Mouse (Mus musculus) forebrain, embryonic 12.5 days (tissue): ENCODE measurements around the gene Upp2. TPM values are rescaled to one million over a fixed set of nuclear protein-coding genes. Genes with fewer than 3 reads are reported as not detected.

ENCODE experiments used
- ATAC-seq: fragments of 200-750 bp; cut with Nextera tagmentation; 2 replicates; pipeline ENCODE4 v1.8.0; 2017; ENCODE audit warnings: moderate TSS enrichment; ENCODE audit not compliant: low FRiP score
- H3K27ac ChIP-seq: fragments of 300-500 bp; sonication (generic); 2 replicates; pipeline ENCODE4 v1.5.1; 2016; ENCODE audit warnings: mild to moderate bottlenecking
- H3K27me3 ChIP-seq: fragments of 300-500 bp; sonication (generic); 2 replicates; pipeline ENCODE4 v1.6.1; 2016; ENCODE audit warnings: mild to moderate bottlenecking
- H3K36me3 ChIP-seq: fragments of 300-500 bp; sonication (generic); replicated peaks from 2 replicates; pipeline ENCODE4 v1.6.1; 2016; ENCODE audit warnings: mild to moderate bottlenecking
- H3K4me1 ChIP-seq: fragments of 300-500 bp; sonication (generic); 2 replicates; pipeline ENCODE4 v1.6.1; 2016
- H3K4me2 ChIP-seq: fragments of 300-500 bp; sonication (generic); 2 replicates; pipeline ENCODE4 v1.6.1; 2016; ENCODE audit warnings: mild to moderate bottlenecking, moderate library complexity
- H3K4me3 ChIP-seq: fragments of 300-500 bp; sonication (generic); replicated peaks from 2 replicates; pipeline ENCODE4 v1.5.1; 2016; ENCODE audit warnings: mild to moderate bottlenecking
- H3K9ac ChIP-seq: fragments of 300-500 bp; sonication (generic); 2 replicates; pipeline ENCODE4 v1.6.1; 2016; ENCODE audit warnings: mild to moderate bottlenecking
- H3K9me3 ChIP-seq: fragments of 300-500 bp; sonication (generic); 2 replicates; pipeline ENCODE4 v1.6.1; 2016
- WGBS: fragments of 180-500 bp; shearing (Covaris S2); methylation state at CpG from one replicate; pipeline ENCODE4 v1.1.7; 2016; 5-methylcytosine and 5-hydroxymethylcytosine counted together
- polyA plus RNA-seq: library from polyadenylated mRNA; unstranded; fragments of >200 nt; fragmentation: Nextera tagmentation; extraction: Ambion mirVana; gene quantifications from 2 replicates; pipeline ENCODE4 v1.2.1, GENCODE M21; 2016

Upp2 gene
- polyA plus RNA-seq, 1 experiment from 2014 or later, result 7.5 TPM

- no peak overlapping the region for H3K4me3 ChIP-seq
- no peaks in the 10 kb centered on the region for H3K27me3 ChIP-seq
- H3K4me2 ChIP-seq, result no peak overlapping the region
- H3K9ac ChIP-seq, result no peak overlapping the region
- no peaks in the 10 kb centered on the region for H3K36me3 ChIP-seq
- H3K4me1 ChIP-seq, result peaks cover 11% of the 10 kb centered on the region
- no peaks in the 10 kb centered on the region for H3K9me3 ChIP-seq
- no peak overlapping the region for H3K27ac ChIP-seq
- 80% methylated on average over 12 of the region's 12 CpGs for WGBS
- no peak; the same call in 1 of the 2 replicates for ATAC-seq
Observed at GRCm38 (mm10) chr2:58665081-58665814, 98.2 kb downstream of the Upp2 start.

DNA sequence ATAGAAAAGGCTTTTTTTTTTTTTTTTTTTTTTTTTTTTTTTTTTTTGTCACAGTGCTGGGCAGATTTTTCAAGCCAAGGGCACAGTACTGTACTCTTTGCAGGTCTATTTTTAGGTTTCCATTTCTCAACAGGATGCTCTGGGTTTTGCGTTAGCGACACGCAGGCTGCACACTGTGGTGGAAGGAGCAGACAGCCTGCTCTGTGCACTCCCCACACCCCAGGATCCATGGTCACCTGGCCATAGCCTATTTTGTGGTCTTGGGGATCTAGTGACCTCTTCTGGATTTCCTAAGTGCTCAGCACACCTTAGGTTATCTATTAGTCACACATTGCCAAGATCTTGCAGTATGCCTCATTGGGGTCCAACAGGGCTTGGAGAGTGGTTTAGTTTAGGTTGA, 100.2 kb downstream of the Upp2 start:
- H3K4me2 ChIP-seq, result no peak overlapping the region
- H3K4me1 ChIP-seq, result peaks cover 5% of the 10 kb centered on the region; the same call in 1 of the 2 replicates
- H3K27ac ChIP-seq, result no peak overlapping the region
- H3K4me3 ChIP-seq, result no peak overlapping the region
- H3K9ac ChIP-seq, result no peak overlapping the region
- ATAC-seq, result no peak
- no peaks in the 10 kb centered on the region for H3K36me3 ChIP-seq
- 86% methylated on average over 3 of the region's 3 CpGs for WGBS
- peaks cover 5% of the 10 kb centered on the region; the same call in 1 of the 2 replicates for H3K9me3 ChIP-seq
- no peaks in the 10 kb centered on the region for H3K27me3 ChIP-seq

DNA sequence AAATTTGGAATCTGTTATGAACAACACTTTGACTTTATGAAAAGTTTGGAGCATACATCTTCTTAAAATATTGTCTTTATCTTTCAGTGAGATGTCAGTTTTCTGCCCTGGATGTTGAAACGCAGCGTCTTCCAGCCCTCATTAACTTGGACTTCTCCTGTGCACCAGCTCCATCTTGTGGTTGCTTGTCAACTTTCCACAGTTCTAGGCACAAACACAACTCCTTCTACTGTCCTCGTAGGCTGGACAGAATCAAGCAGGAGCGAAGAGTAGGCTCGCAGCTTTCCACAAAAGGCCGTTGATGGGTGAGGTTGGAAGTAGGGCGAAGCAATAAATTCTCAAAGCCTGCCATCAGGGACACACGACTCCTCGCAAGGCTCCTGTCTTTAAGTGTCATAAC, 100.9 kb downstream of the Upp2 start:
- H3K4me2 ChIP-seq, result no peak overlapping the region
- H3K27me3 ChIP-seq, result no peaks in the 10 kb centered on the region
- WGBS, result 54% methylated on average over 9 of the region's 9 CpGs
- peaks cover 5% of the 10 kb centered on the region; the same call in 1 of the 2 replicates for H3K9me3 ChIP-seq
- no peak overlapping the region for H3K4me3 ChIP-seq
- H3K27ac ChIP-seq, result no peak overlapping the region
- H3K36me3 ChIP-seq, result no peaks in the 10 kb centered on the region
- peaks cover 1% of the 10 kb centered on the region; the same call in 1 of the 2 replicates for H3K4me1 ChIP-seq
- ATAC-seq, result peak; percentile 64; the same call in 1 of the 2 replicates
- no peak overlapping the region for H3K9ac ChIP-seq

GRCm38 (mm10) chr2:58669114-58669513, 102.0 kb downstream of the Upp2 start:
- Histone ChIP-seq H3K4me3 (no peak overlapping the region), H3K4me2 (no peak overlapping the region), H3K36me3 (no peaks in the 10 kb centered on the region), H3K27ac (no peak overlapping the region), H3K9ac (no peak overlapping the region), H3K4me1 (no peaks in the 10 kb centered on the region), H3K27me3 (no peaks in the 10 kb centered on the region), H3K9me3 (peaks cover 11% of the 10 kb centered on the region)
- WGBS, result 95% methylated on average over 3 of the region's 3 CpGs
- ATAC-seq, result no peak

GRCm38 (mm10) chr2:58672520-58672919, 105.4 kb downstream of the Upp2 start:
- Histone ChIP-seq H3K4me2 (no peak overlapping the region), H3K27me3 (no peaks in the 10 kb centered on the region), H3K9me3 (peaks cover 11% of the 10 kb centered on the region), H3K27ac (no peak overlapping the region), H3K4me3 (no peak overlapping the region), H3K36me3 (no peaks in the 10 kb centered on the region), H3K4me1 (no peaks in the 10 kb centered on the region), H3K9ac (no peak overlapping the region)
- no peak for ATAC-seq
- WGBS, result 90% methylated on average over 2 of the region's 2 CpGs

DNA sequence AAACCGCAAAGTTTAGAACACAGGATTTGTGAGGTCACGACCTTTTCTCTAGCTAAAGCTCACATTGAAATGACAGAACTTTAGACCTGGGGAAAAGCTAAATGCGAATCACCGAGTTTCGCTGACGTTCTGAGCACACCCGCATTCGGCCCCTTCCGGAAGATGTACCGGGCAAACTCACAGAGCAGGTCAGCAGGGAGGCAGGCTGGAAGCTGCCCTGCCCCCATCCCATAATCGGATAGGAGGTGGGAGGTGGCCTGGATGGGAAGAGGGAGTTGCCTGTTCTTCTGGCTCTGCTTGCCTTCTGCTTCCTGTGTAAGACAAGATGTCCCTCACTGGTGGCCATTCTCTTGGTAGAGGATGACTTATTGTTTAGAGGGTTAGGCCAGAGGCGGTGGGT, 112.9 kb downstream of the Upp2 start:
- no peak overlapping the region for H3K4me3 ChIP-seq
- no peaks in the 10 kb centered on the region for H3K4me1 ChIP-seq
- H3K36me3 ChIP-seq, result no peaks in the 10 kb centered on the region
- H3K27me3 ChIP-seq, result no peaks in the 10 kb centered on the region
- H3K4me2 ChIP-seq, result no peak overlapping the region
- H3K27ac ChIP-seq, result no peak overlapping the region
- H3K9ac ChIP-seq, result no peak overlapping the region
- no peaks in the 10 kb centered on the region for H3K9me3 ChIP-seq
- 84% methylated on average over 12 of the region's 12 CpGs for WGBS
- no peak for ATAC-seq

- no peak overlapping the region for H3K4me3 ChIP-seq
- H3K4me2 ChIP-seq, result no peak overlapping the region
- H3K27me3 ChIP-seq, result no peaks in the 10 kb centered on the region
- WGBS, result 36% methylated on average over 6 of the region's 6 CpGs
- H3K27ac ChIP-seq, result no peak overlapping the region
- H3K36me3 ChIP-seq, result no peaks in the 10 kb centered on the region
- H3K9me3 ChIP-seq, result no peaks in the 10 kb centered on the region
- H3K9ac ChIP-seq, result no peak overlapping the region
- ATAC-seq, result 0 out of 2 replicates have a peak, but pooled peaks have one; percentile 23
- H3K4me1 ChIP-seq, result no peaks in the 10 kb centered on the region
Observed at GRCm38 (mm10) chr2:58680794-58681193, 113.7 kb downstream of the Upp2 start.

DNA sequence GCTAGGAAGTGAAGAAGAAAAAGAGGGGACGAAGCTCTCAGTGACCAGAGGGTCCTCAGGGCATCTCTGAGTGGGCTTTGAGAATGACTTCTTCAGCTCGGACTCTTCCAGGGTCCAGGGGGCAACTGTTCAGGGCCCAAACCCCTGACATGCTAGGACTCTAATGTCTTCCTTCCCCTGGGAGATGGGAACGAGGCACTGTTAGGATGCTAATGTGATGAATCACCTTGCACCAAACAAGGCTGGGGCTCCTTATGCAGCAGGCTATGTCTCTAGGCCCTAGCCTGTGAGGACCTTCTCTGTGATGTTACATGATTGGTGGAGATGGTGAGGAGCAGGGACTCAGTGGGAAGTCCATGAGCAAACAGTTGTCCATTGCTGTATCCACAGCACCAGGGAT, 114.3 kb downstream of the Upp2 start:
- no peaks in the 10 kb centered on the region for H3K27me3 ChIP-seq
- no peak overlapping the region for H3K27ac ChIP-seq
- no peak overlapping the region for H3K9ac ChIP-seq
- 73% methylated on average over 3 of the region's 3 CpGs for WGBS
- ATAC-seq, result no peak
- no peaks in the 10 kb centered on the region for H3K36me3 ChIP-seq
- no peaks in the 10 kb centered on the region for H3K9me3 ChIP-seq
- H3K4me1 ChIP-seq, result no peaks in the 10 kb centered on the region
- H3K4me3 ChIP-seq, result no peak overlapping the region
- H3K4me2 ChIP-seq, result no peak overlapping the region

- Histone ChIP-seq H3K27me3 (no peaks in the 10 kb centered on the region), H3K4me1 (no peaks in the 10 kb centered on the region), H3K9me3 (no peaks in the 10 kb centered on the region), H3K4me2 (no peak overlapping the region), H3K36me3 (no peaks in the 10 kb centered on the region), H3K27ac (no peak overlapping the region), H3K4me3 (no peak overlapping the region), H3K9ac (no peak overlapping the region)
- no peak for ATAC-seq
- WGBS, result 82% methylated on average over 8 of the region's 8 CpGs
Observed at GRCm38 (mm10) chr2:58697501-58697900, 130.4 kb downstream of the Upp2 start.

DNA sequence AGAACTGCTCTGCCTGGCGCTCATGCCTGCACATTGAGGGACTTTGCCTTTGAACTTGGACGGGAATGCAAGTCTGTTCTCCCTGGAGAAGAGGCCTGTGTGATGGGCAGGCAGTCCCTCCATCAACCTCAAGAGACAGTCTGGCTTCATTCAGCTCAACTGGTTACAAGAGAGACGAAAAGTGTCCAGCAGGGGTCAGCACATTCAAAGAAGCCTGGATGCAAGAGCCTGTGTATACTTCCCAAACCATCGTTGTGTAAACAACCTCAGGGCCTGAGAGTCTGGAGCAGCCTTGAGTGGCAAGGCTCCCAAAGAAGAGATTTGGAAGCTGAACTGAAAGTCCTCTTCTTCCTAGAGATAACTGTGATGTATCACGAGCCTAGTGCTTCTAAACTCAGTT, 132.8 kb downstream of the Upp2 start:
- H3K4me2 ChIP-seq, result no peak overlapping the region
- ATAC-seq, result peak; percentile 72
- no peaks in the 10 kb centered on the region for H3K4me1 ChIP-seq
- H3K27me3 ChIP-seq, result no peaks in the 10 kb centered on the region
- H3K27ac ChIP-seq, result no peak overlapping the region
- no peaks in the 10 kb centered on the region for H3K9me3 ChIP-seq
- no peak overlapping the region for H3K4me3 ChIP-seq
- no peaks in the 10 kb centered on the region for H3K36me3 ChIP-seq
- H3K9ac ChIP-seq, result no peak overlapping the region
- 24% methylated on average over 5 of the region's 5 CpGs for WGBS

DNA sequence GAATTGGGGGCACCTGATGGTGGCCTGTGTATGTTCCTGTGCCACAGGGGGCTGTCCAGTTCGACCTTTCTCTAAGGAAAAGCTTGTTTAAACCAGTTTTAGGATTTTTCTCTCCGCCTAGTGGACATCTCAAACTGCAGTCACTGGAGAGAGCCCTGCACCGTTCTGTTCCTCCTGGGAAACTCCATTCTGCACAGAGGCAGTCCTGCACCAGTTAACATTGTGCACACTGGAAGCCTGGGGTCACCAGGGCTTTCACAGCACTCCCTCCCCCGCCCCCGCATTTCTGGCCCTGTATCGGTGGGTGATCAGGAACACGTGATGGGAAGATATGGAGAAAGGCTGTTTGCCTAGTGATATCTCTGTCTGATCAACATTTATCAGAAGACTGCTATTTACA, 133.3 kb downstream of the Upp2 start:
- H3K4me3 ChIP-seq, result no peak overlapping the region
- 69% methylated on average over 7 of the region's 7 CpGs for WGBS
- no peak for ATAC-seq

GRCm38 (mm10) chr2:58701627-58702026, 134.5 kb downstream of the Upp2 start:
- 89% methylated on average over 4 of the region's 4 CpGs for WGBS
- ATAC-seq, result no peak

More for the DNA sequence above, 133.3 kb downstream of the Upp2 start:
- Histone ChIP-seq H3K27me3 (no peaks in the 10 kb centered on the region), H3K4me1 (no peaks in the 10 kb centered on the region), H3K9me3 (no peaks in the 10 kb centered on the region), H3K4me2 (no peak overlapping the region), H3K27ac (no peak overlapping the region), H3K36me3 (no peaks in the 10 kb centered on the region), H3K9ac (no peak overlapping the region)

DNA sequence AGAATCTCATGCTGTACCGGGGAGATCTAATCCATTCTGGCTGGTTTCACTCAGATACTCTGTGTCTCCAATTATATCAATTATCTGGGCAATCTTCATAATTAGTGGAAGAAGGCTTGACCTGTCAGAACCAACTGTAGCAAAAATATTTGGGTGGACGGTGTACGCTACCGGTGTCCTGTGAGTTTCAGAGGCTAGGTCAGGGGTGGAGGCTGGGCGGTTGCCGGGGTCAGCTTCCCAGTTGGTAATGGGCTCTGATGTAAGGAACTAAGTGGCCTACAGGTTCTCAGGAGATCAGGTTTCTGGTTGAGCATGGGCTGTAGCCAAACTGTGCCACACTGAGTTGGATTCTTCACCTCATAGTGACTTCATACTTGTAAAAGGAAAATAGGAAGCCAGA, 136.1 kb downstream of the Upp2 start:
- Histone ChIP-seq H3K27ac (no peak overlapping the region), H3K27me3 (no peaks in the 10 kb centered on the region), H3K9ac (no peak overlapping the region), H3K9me3 (no peaks in the 10 kb centered on the region), H3K4me1 (peaks cover 2% of the 10 kb centered on the region), H3K36me3 (no peaks in the 10 kb centered on the region), H3K4me3 (no peak overlapping the region), H3K4me2 (no peak overlapping the region)
- no peak for ATAC-seq
- WGBS, result 85% methylated on average over 6 of the region's 6 CpGs

More at GRCm38 (mm10) chr2:58701627-58702026, 134.5 kb downstream of the Upp2 start:
- Histone ChIP-seq H3K27me3 (no peaks in the 10 kb centered on the region), H3K4me2 (no peak overlapping the region), H3K4me3 (no peak overlapping the region), H3K36me3 (no peaks in the 10 kb centered on the region), H3K9ac (no peak overlapping the region), H3K27ac (no peak overlapping the region), H3K4me1 (no peaks in the 10 kb centered on the region), H3K9me3 (no peaks in the 10 kb centered on the region)
